8 mouse cellular contexts compared by ENCODE assay signal in genomic region chr17:34287648-34288047, GRCm38 (mm10). TPM values are rescaled to one million over a fixed set of nuclear protein-coding genes. Genes with fewer than 3 reads are reported as not detected.
DNase-seq lines count a peak whose midpoint lies in the region; ATAC-seq and TF ChIP-seq lines count a peak whose summit lies in the region.
"Had no signal": no experiment of that assay in that cellular context is flagged by ENCODE, and none has a peak within 500 bp of the region (broad histone marks: within the 10 kb centered on the region; RNA-seq: fewer than 3 reads in every experiment).

TSS of gene H2-Aa (minus strand) at chr17:34287823.

- H3K9ac ChIP-seq in embryonic facial prominence, embryonic 13.5 days = no peak within 1 kb of the TSS
- H3K9ac ChIP-seq: neural tube, embryonic 13.5 days had no signal

- H3K36me3 ChIP-seq in G1E (replicated peaks) = no peaks in the 10 kb centered on the region
- no peaks in the 10 kb centered on the region for H3K36me3 ChIP-seq in embryonic facial prominence, embryonic 13.5 days
- H3K36me3 ChIP-seq: neural tube, embryonic 13.5 days had no signal

- H3K27ac ChIP-seq in embryonic facial prominence, embryonic 13.5 days = no peak within 1 kb of the TSS
- H3K27ac ChIP-seq: neural tube, embryonic 13.5 days had no signal

- H3K4me1 ChIP-seq in G1E (ENCODE audit: insufficient read depth, low read depth, low read length) = no peaks in the 10 kb centered on the region
- no peaks in the 10 kb centered on the region; the same call in 1 of the 2 replicates for H3K4me1 ChIP-seq in embryonic facial prominence, embryonic 13.5 days
- H3K4me1 ChIP-seq: neural tube, embryonic 13.5 days had no signal

- ATAC-seq in G1E (ENCODE audit: extremely low read depth, insufficient number of reproducible peaks, low FRiP score, poor library complexity, severe bottlenecking) = no peak
- no peak for ATAC-seq in embryonic facial prominence, embryonic 13.5 days (ENCODE audit: insufficient number of reproducible peaks, insufficient read depth, low FRiP score, low TSS enrichment, low read depth)

- H3K27me3 ChIP-seq in G1E (ENCODE audit: insufficient read depth, low read length) = peaks cover 14% of the 10 kb centered on the region
- H3K27me3 ChIP-seq in embryonic facial prominence, embryonic 13.5 days = no peaks in the 10 kb centered on the region
- H3K27me3 ChIP-seq: neural tube, embryonic 13.5 days had no signal

- 0 out of 2 replicates have a peak within 1 kb of the TSS, but pooled peaks have one; percentile 24 for H3K4me2 ChIP-seq in embryonic facial prominence, embryonic 13.5 days
- H3K4me2 ChIP-seq: neural tube, embryonic 13.5 days had no signal

- no peak within 1 kb of the TSS for H3K4me3 ChIP-seq in G1E (ENCODE audit: low read depth, low read length)
- no peak within 1 kb of the TSS for H3K4me3 ChIP-seq in embryonic facial prominence, embryonic 13.5 days
- H3K4me3 ChIP-seq: neural tube, embryonic 13.5 days had no signal

- TF ChIP-seq CTCF in G1E (IDR thresholded peaks at IDR 0.05; ENCODE audit: low read depth, low read length) = no peak

- intact Hi-C loops in heart, postnatal 14 days (cut with DNase I) = no loop called here

- DNase-seq in G1E (ENCODE audit: low spot score) = peak; percentile 15
- peak; percentile 86 for DNase-seq in adrenal gland, adult 8-10 months
- peak; percentile 74 to 85 for DNase-seq in heart, postnatal 14 days
- peak; percentile 70 to 86 for DNase-seq in layer of hippocampus, adult 8-10 months (ENCODE audit: low spot score in 2 of 2)
- DNase-seq in lung, postnatal 25 days (ENCODE audit: low spot score) = peak; percentile 95
- peak; percentile 71 for DNase-seq in spleen, adult 12 weeks (ENCODE audit: low spot score)

- WGBS in embryonic facial prominence, embryonic 13.5 days = 16% methylated on average over 8 of the region's 8 CpGs

- H3K9me3 ChIP-seq in G1E (replicated peaks) = no peaks in the 10 kb centered on the region
- no peaks in the 10 kb centered on the region for H3K9me3 ChIP-seq in embryonic facial prominence, embryonic 13.5 days
- H3K9me3 ChIP-seq: neural tube, embryonic 13.5 days had no signal

RNA-seq across cellular contexts. Expression of gene H2-Aa, which starts in this region (rescaled TPM):
- not detected in 2 replicates for total RNA-seq in G1E (2014; fragmentation: Nextera tagmentation)
- 0.06 TPM in 1 of 2 replicates, not detected in the other for total RNA-seq in G1E (2017)
- not detected in 2 replicates for polyA plus RNA-seq in G1E (2012)
- total RNA-seq in adrenal gland, adult 8-10 months (2022) = 100 to 1,000 TPM in 3 of 4 experiments, 10 to 100 TPM in 1; 77.6 to 181 (median 140) TPM
- 0.73 and 0.98 TPM in 2 replicates for polyA plus RNA-seq in embryonic facial prominence, embryonic 13.5 days (2015; fragmentation: Nextera tagmentation; extraction: Ambion mirVana)
- total RNA-seq in heart, postnatal 14 days (2021) = 10 to 100 TPM in 1 of 2 experiments, 1 to 10 TPM in 1; 7.0 to 13.1 TPM
- total RNA-seq in layer of hippocampus, adult 8-10 months (2022) = 10 to 100 TPM in 2 of 4 experiments, 1 to 10 TPM in 1, under 1 TPM in 1; 0.70 to 29.8 (median 13.8) TPM

Comparison
In these comparisons a context has a peak if more than half of its experiments do, and no peak if none do; other contexts are left out.
1. Peak in DNase-seq in G1E; RNA of the gene not detected or under 1 TPM.
2. DNase-seq: peak in every context shown above with its lines; median percentile 95 in lung, postnatal 25 days; 86 in adrenal gland, adult 8-10 months; 80 in heart, postnatal 14 days; 78 in layer of hippocampus, adult 8-10 months; 71 in spleen, adult 12 weeks; 15 in G1E.